Mouse (Mus musculus) neural tube, embryonic 12.5 days (tissue): ENCODE data around the gene Adora1. TPM values are rescaled to one million over a fixed set of nuclear protein-coding genes. Genes with fewer than 3 reads are reported as not detected.
A peak's percentile ranks its signal among the peaks of the same experiment; 100 is the strongest.

Experiments
- ATAC-seq: fragments of 200-750 bp; cut with Nextera tagmentation; 2 replicates; pipeline ENCODE4 v1.8.0; 2017; ENCODE audit warnings: low read depth, mild to moderate bottlenecking, moderate TSS enrichment, moderate library complexity; ENCODE audit not compliant: low FRiP score
- H3K27ac ChIP-seq: fragments of 300-500 bp; sonication (generic); 2 replicates; pipeline ENCODE4 v1.5.1; 2016
- H3K27me3 ChIP-seq: fragments of 300-500 bp; sonication (generic); replicated peaks from 2 replicates; pipeline ENCODE4 v1.6.1; 2016; ENCODE audit warnings: mild to moderate bottlenecking
- H3K36me3 ChIP-seq: fragments of 300-500 bp; sonication (generic); 2 replicates; pipeline ENCODE4 v1.6.1; 2016; ENCODE audit warnings: mild to moderate bottlenecking
- H3K4me1 ChIP-seq: fragments of 300-500 bp; sonication (generic); 2 replicates; pipeline ENCODE4 v1.6.1; 2016
- H3K4me2 ChIP-seq: fragments of 300-500 bp; sonication (generic); replicated peaks from 2 replicates; pipeline ENCODE4 v1.6.1; 2016; ENCODE audit warnings: mild to moderate bottlenecking
- H3K4me3 ChIP-seq: fragments of 300-500 bp; sonication (generic); 2 replicates; pipeline ENCODE4 v1.5.1; 2016
- H3K9ac ChIP-seq: fragments of 300-500 bp; sonication (generic); 2 replicates; pipeline ENCODE4 v1.6.1; 2016; ENCODE audit warnings: mild to moderate bottlenecking
- H3K9me3 ChIP-seq: fragments of 300-500 bp; sonication (generic); 2 replicates; pipeline ENCODE4 v1.6.1; 2016; ENCODE audit warnings: mild to moderate bottlenecking
- WGBS: fragments of 180-500 bp; shearing (Covaris S2); methylation state at CpG from one replicate; pipeline ENCODE4 v1.1.7; 2016; 5-methylcytosine and 5-hydroxymethylcytosine counted together
- polyA plus RNA-seq: library from polyadenylated mRNA; unstranded; fragments of >200 nt; fragmentation: Nextera tagmentation; extraction: Ambion mirVana; gene quantifications from 2 replicates; pipeline ENCODE4 v1.2.1, GENCODE M21; 2016

Gene Adora1
- polyA plus RNA-seq, 1 experiment from 2014 or later = 5.5 TPM

DNA sequence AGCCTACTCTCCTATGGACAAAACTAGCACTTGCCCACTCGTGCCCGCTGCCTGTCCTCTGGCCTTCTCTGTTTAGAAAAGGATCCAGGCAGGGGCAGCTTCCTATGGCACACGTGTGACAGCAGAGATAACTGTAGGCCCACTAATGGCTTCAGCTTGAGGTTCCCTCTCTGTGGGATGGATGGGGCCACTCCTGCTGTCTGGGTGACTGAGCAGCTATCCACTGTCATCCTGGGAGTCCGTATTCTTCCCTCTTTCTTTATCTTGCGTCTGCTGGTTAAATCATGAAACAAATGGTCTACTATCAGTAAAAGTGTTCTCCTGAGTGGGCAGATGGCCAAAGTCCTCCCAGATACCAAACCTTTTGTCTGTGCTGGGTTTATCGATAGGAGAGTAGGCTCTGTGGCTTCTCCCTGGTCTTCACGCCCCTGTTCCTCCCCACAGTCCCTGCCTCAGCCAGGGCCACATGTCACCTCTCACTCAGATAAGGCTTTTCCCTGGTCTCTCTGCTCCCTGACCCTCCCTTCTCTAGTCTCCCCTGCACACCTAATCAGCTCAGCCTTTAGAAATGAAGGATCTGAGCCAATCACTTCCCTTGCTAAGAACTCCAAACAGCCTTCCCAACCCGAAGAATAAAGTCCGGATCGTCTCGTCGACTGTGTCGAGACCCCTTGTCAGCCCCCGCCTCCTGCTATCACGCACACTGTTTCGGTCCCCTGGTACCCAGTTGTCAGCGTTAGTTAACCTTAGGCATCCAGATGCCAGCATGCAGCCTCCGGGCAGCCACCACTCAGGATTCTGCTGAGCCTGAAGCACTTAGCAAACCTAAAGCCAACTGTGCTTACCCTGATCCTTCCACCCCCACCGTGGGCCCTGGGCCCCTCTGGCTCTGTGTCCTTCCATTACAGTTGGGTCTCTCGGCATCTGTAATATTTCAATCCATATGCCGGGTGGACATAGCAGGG, 82.3 kb downstream of the Adora1 start:
- no peaks in the 10 kb centered on the region for H3K36me3 ChIP-seq
- H3K4me1 ChIP-seq = no peaks in the 10 kb centered on the region
- no peak overlapping the region for H3K4me2 ChIP-seq
- H3K4me3 ChIP-seq = no peak overlapping the region
- H3K27ac ChIP-seq = no peak overlapping the region
- ATAC-seq = no peak
- H3K27me3 ChIP-seq = no peaks in the 10 kb centered on the region
- no peaks in the 10 kb centered on the region; the same call in 1 of the 2 replicates for H3K9me3 ChIP-seq
- H3K9ac ChIP-seq = no peak overlapping the region
- 80% methylated on average over 21 of the region's 21 CpGs for WGBS

DNA sequence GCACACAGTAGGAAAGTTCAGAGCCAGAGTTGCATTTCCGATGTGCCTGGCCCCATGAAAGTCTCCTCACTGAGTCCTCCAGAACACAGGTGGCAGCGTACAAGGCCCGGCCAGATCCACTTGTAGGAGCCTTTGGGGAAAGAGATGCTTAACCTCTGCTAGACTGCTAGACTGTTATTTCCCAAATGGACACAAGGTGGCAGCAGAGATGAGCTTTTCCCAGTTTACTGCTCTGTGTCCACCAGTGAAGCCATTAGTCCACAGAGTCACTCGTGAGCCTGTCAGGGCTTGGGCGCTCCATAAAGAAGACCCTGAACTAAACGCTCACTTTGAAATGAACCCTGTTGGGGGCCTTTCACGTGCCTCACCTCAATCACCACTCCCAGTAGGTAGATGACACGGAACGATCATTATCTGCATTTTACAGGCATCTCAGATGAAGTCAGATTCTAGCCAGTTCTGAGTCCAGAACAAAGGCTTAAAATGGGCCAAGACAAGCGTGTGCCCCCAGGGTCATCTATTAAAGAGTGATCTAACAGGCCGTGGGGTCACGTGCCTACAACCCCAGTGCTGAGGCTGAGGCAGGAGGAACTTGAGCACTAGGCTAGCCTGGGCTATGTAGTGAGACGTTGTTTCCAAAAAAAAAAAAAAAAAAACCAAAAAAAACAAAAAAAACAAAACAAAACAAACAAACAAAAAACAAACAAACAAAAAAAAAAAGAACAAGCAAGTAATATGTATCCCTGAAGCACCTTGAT, 83.4 kb downstream of the Adora1 start:
- H3K4me2 ChIP-seq = no peak overlapping the region
- no peaks in the 10 kb centered on the region for H3K36me3 ChIP-seq
- peak; percentile 71 for ATAC-seq
- no peak overlapping the region for H3K27ac ChIP-seq
- no peaks in the 10 kb centered on the region for H3K4me1 ChIP-seq
- no peaks in the 10 kb centered on the region; the same call in 1 of the 2 replicates for H3K9me3 ChIP-seq
- WGBS = 29% methylated on average over 13 of the region's 13 CpGs
- H3K27me3 ChIP-seq = no peaks in the 10 kb centered on the region
- no peak overlapping the region for H3K4me3 ChIP-seq
- H3K9ac ChIP-seq = no peak overlapping the region

DNA sequence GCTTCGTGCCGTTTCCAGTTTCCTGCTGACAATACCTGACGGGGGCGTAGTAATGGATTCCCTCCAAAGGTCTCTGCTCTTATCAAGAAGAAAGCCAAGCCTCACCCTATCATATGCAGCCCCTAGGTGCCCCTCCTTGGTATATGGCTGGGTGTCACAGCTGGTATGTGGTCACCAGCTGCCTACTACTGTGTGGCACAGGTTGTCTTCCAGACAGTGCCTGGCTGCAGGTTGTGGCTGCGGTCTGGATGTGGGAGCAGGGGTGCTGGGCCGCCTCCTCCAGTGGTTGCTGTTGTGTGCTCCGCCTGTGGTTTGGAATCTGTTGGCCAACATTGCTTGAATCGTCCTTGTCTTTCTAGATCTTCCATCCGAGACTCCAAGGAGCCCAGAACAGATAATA, 84.5 kb downstream of the Adora1 start:
- no peak for ATAC-seq
- no peaks in the 10 kb centered on the region for H3K4me1 ChIP-seq
- H3K27ac ChIP-seq = no peak overlapping the region
- 86% methylated on average over 9 of the region's 9 CpGs for WGBS
- no peak overlapping the region for H3K4me3 ChIP-seq
- H3K27me3 ChIP-seq = no peaks in the 10 kb centered on the region
- H3K9me3 ChIP-seq = no peaks in the 10 kb centered on the region; the same call in 1 of the 2 replicates
- no peak overlapping the region for H3K9ac ChIP-seq
- no peak overlapping the region for H3K4me2 ChIP-seq
- H3K36me3 ChIP-seq = no peaks in the 10 kb centered on the region

- Histone ChIP-seq H3K4me2 (no peak overlapping the region), H3K27me3 (no peaks in the 10 kb centered on the region), H3K9me3 (no peaks in the 10 kb centered on the region; the same call in 1 of the 2 replicates), H3K9ac (no peak overlapping the region), H3K4me3 (no peak overlapping the region), H3K27ac (no peak overlapping the region), H3K36me3 (no peaks in the 10 kb centered on the region), H3K4me1 (no peaks in the 10 kb centered on the region)
- WGBS = 75% methylated on average over 8 of the region's 8 CpGs
- no peak for ATAC-seq
Observed at GRCm38 (mm10) chr1:134150076-134150475, 85.2 kb downstream of the Adora1 start.

Other genes with a start within 250 kb of the Adora1 start
- 16.8 and 20.5 TPM in 2 replicates for gene Fmod, start 198.2 kb downstream of the Adora1 start, polyA plus RNA-seq
- gene Btg2, start 156.3 kb downstream of the Adora1 start, polyA plus RNA-seq = 114 and 120 TPM in 2 replicates
- 0.15 and 0.38 TPM in 2 replicates for gene Chit1, start 124.2 kb downstream of the Adora1 start, polyA plus RNA-seq
- 2.2 and 2.5 TPM in 2 replicates for gene Chil1, start 53.3 kb downstream of the Adora1 start, polyA plus RNA-seq
- 8.6 and 13.0 TPM in 2 replicates for gene Mybph, start 42.0 kb downstream of the Adora1 start, polyA plus RNA-seq
- 35.7 and 44.8 TPM in 2 replicates for gene Myog, start 54.6 kb upstream of the Adora1 start, polyA plus RNA-seq
- 8.0 and 8.6 TPM in 2 replicates for gene Ppfia4, start 97.5 kb upstream of the Adora1 start, polyA plus RNA-seq
- gene Tmem183a, start 126.5 kb upstream of the Adora1 start, polyA plus RNA-seq = 110 and 114 TPM in 2 replicates
- not detected in 2 replicates for gene 4933406M09Rik, start 150.5 kb upstream of the Adora1 start, polyA plus RNA-seq
- gene Cyb5r1, start 170.1 kb upstream of the Adora1 start, polyA plus RNA-seq = 27.9 and 29.8 TPM in 2 replicates
- 71.1 and 74.5 TPM in 2 replicates for gene Adipor1, start 179.9 kb upstream of the Adora1 start, polyA plus RNA-seq
- 31.8 and 33.2 TPM in 2 replicates for gene Klhl12, start 220.1 kb upstream of the Adora1 start, polyA plus RNA-seq